Mouse (Mus musculus) liver, embryonic 14.5 days (tissue): ENCODE data around the gene Ier2.

Experiments
- CTCF ChIP-seq: IDR thresholded peaks from 2 replicates; pipeline ENCODE4 v1.5.1; 2016; ENCODE audit warnings: antibody characterized with exemption, low read depth, control low read depth
- EP300 ChIP-seq: IDR thresholded peaks from 2 replicates; pipeline ENCODE4 v1.6.1; 2016; ENCODE audit warnings: antibody characterized with exemption, low read depth

DNA sequence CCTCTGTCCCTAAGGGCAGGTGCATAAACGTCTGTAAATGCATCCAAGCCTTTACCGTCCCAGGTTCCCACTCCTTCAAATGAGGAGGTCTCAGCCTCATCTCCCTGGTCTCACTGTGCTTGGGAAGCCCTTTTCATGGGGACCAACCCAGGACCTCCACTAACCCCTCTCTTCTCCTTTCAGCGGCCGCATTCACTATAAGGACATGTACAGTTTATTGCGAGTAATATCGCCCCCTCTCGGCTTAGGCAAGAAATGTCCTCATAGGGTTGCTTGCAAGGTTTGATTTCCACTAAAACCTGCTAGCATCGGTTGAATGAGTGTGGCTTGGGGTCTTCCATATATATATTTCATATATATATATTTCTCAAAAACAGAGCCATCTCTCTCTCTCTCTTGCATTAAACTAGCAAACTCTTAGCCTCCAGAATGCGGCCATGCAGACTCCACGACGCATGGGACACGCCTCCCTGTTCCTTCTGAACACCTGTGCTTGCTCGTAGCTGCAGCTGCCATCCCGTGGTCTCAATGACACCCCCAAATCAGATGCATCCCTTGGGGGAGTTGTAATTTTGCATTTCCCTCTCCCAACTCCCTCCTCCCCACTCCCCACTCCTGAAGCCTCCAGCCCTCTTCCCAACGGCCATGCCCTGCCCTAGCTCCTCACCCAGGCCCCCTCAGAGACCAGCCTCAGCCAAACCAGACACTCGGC, 48.0 kb downstream of the Ier2 start:
- TF ChIP-seq CTCF: peak; percentile 67
- no peak for TF ChIP-seq EP300
